In the genomic region with DNA sequence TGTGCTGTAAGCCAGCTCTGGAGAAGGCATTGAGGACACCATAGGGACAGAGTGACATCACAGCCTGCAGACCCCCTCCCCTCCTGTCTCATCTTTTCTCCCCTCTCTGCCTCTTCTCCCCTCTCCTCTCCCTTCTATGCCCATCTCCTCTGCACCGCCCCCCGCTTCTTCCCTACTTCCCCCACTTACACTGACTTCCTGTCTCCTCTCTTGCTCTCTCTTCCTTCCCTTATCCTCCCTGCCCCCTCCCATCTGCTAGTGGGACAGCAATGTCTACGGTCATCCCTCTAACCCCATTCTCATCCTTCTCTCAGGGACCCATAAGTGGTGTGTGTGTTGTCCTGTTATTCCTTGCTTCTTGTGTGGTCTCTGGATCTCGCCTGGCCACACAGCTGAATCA, we compare ENCODE assay signal across 12 mouse cellular contexts. TPM values are rescaled to one million over a fixed set of nuclear protein-coding genes. Genes with fewer than 3 reads are reported as not detected.
DNase-seq lines count a peak whose midpoint lies in the region; ATAC-seq and TF ChIP-seq lines count a peak whose summit lies in the region.
"Had no signal": no experiment of that assay in that cellular context is flagged by ENCODE, and none has a peak within 500 bp of the region (broad histone marks: within the 10 kb centered on the region; RNA-seq: fewer than 3 reads in every experiment).

No protein-coding gene starts in this region.

- no peak for TF ChIP-seq POLR2A in thymus, adult 2 months (IDR thresholded peaks at IDR 0.05; ENCODE audit: control insufficient read depth, extremely low read depth, insufficient read depth, low read length, poor library complexity)

- DNase-seq in heart, postnatal 4 days = no peak
- peak; percentile 56 for DNase-seq in thymus, adult 2 months
- DNase-seq in thymus, postnatal 0 days (ENCODE audit: low spot score) = no peak
- no peak for DNase-seq in liver, embryonic 14.5 days (ENCODE audit: low read depth in 3 of 3, low spot score in 3 of 3)
- peak; percentile 42 to 58 for DNase-seq in thymus, postnatal 36 days
- DNase-seq in midbrain, postnatal 0 days (ENCODE audit: low spot score) = no peak
- DNase-seq in cerebellum, postnatal 4 days (ENCODE audit: low spot score in 2 of 2) = no peak
- DNase-seq: cerebellum, adult 11-12 months had no signal

- TF ChIP-seq CTCF in thymus, adult 2 months (IDR thresholded peaks at IDR 0.05; ENCODE audit: borderline replicate concordance, control insufficient read depth, extremely low read depth, insufficient read depth, low read length, poor library complexity) = no peak
- no peak for TF ChIP-seq CTCF in liver, embryonic 14.5 days (IDR thresholded peaks at IDR 0.05; ENCODE audit: low read depth)
- TF ChIP-seq CTCF in midbrain, postnatal 0 days (IDR thresholded peaks at IDR 0.05) = no peak

- no peaks in the 10 kb centered on the region for H3K36me3 ChIP-seq in heart, embryonic 11.5 days (ENCODE audit: control insufficient read depth, insufficient read depth, low read length)
- H3K36me3 ChIP-seq in thymus, adult 2 months (ENCODE audit: control insufficient read depth, insufficient read depth, low read length) = no peaks in the 10 kb centered on the region
- H3K36me3 ChIP-seq in liver, embryonic 14.5 days (replicated peaks; ENCODE audit: control insufficient read depth, insufficient read depth, low read depth) = no peaks in the 10 kb centered on the region
- H3K36me3 ChIP-seq in midbrain, postnatal 0 days (ENCODE audit: insufficient read depth, low read length) = no peaks in the 10 kb centered on the region
- H3K36me3 ChIP-seq: embryonic facial prominence, embryonic 15.5 days had no signal

- H3K27ac ChIP-seq in heart, embryonic 11.5 days (ENCODE audit: low read depth, low read length) = peak overlapping the region; percentile 46
- H3K27ac ChIP-seq in thymus, adult 2 months (ENCODE audit: control insufficient read depth, insufficient read depth, low read length) = peak overlapping the region; percentile 46
- no peak overlapping the region for H3K27ac ChIP-seq in liver, embryonic 14.5 days
- H3K27ac ChIP-seq in midbrain, postnatal 0 days (ENCODE audit: low read depth, low read length) = no peak overlapping the region

- no peaks in the 10 kb centered on the region for H3K9me3 ChIP-seq in heart, embryonic 11.5 days (replicated peaks; ENCODE audit: control insufficient read depth, low read length)
- H3K9me3 ChIP-seq in liver, embryonic 14.5 days (ENCODE audit: control insufficient read depth, low read length) = no peaks in the 10 kb centered on the region
- no peaks in the 10 kb centered on the region for H3K9me3 ChIP-seq in midbrain, postnatal 0 days (ENCODE audit: low read length)

- H3K9ac ChIP-seq in heart, embryonic 11.5 days (ENCODE audit: low read depth, low read length) = no peak overlapping the region
- H3K9ac ChIP-seq in liver, embryonic 14.5 days (replicated peaks) = no peak overlapping the region
- H3K9ac ChIP-seq in midbrain, postnatal 0 days (replicated peaks; ENCODE audit: low read length, poor library complexity, severe bottlenecking) = no peak overlapping the region
- H3K9ac ChIP-seq: embryonic facial prominence, embryonic 15.5 days had no signal

- peaks cover 5% of the 10 kb centered on the region; the same call in 1 of the 2 replicates for H3K4me1 ChIP-seq in heart, embryonic 11.5 days (ENCODE audit: control insufficient read depth, insufficient read depth, low read length)
- H3K4me1 ChIP-seq in thymus, adult 2 months (replicated peaks; ENCODE audit: control insufficient read depth, insufficient read depth, low read length) = peaks cover 57% of the 10 kb centered on the region
- H3K4me1 ChIP-seq in liver, embryonic 14.5 days (replicated peaks; ENCODE audit: control insufficient read depth in 2 of 2, insufficient read depth in 2 of 2, low read length in 1 of 2) = peaks cover 0 to 2% of the 10 kb centered on the region in 2 experiments; a peak in 2 of 4 replicates
- H3K4me1 ChIP-seq in midbrain, postnatal 0 days (ENCODE audit: insufficient read depth, low read length) = no peaks in the 10 kb centered on the region; the same call in 1 of the 2 replicates

- H3K27me3 ChIP-seq in heart, embryonic 11.5 days (ENCODE audit: control insufficient read depth, insufficient read depth, low read length) = no peaks in the 10 kb centered on the region
- no peaks in the 10 kb centered on the region for H3K27me3 ChIP-seq in thymus, adult 2 months (ENCODE audit: control insufficient read depth, insufficient read depth, low read length)
- no peaks in the 10 kb centered on the region for H3K27me3 ChIP-seq in liver, embryonic 14.5 days (ENCODE audit: control insufficient read depth, insufficient read depth, low read length)
- no peaks in the 10 kb centered on the region for H3K27me3 ChIP-seq in midbrain, postnatal 0 days (ENCODE audit: insufficient read depth, low read length)
- H3K27me3 ChIP-seq: embryonic facial prominence, embryonic 15.5 days had no signal

- peak overlapping the region; percentile 8; the same call in 1 of the 2 replicates for H3K4me2 ChIP-seq in heart, embryonic 11.5 days
- no peak overlapping the region for H3K4me2 ChIP-seq in liver, embryonic 14.5 days (ENCODE audit: low read depth)
- no peak overlapping the region for H3K4me2 ChIP-seq in midbrain, postnatal 0 days (ENCODE audit: low read depth, low read length, poor library complexity, severe bottlenecking)
- H3K4me2 ChIP-seq: embryonic facial prominence, embryonic 15.5 days had no signal

- no peak overlapping the region for H3K4me3 ChIP-seq in heart, embryonic 11.5 days (ENCODE audit: low read depth, low read length)
- no peak overlapping the region for H3K4me3 ChIP-seq in thymus, adult 2 months (ENCODE audit: control insufficient read depth, insufficient read depth, low read length)
- H3K4me3 ChIP-seq in liver, embryonic 14.5 days (ENCODE audit: insufficient read depth in 1 of 2, low read depth in 2 of 2, low read length in 2 of 2) = no peak overlapping the region
- no peak overlapping the region for H3K4me3 ChIP-seq in midbrain, postnatal 0 days (ENCODE audit: low read depth, low read length)
- H3K4me3 ChIP-seq: embryonic facial prominence, embryonic 15.5 days; layer of hippocampus, adult 2 months had no signal

- 53% methylated on average over 4 of the region's 4 CpGs for WGBS in heart, embryonic 11.5 days (ENCODE audit: insufficient replicate concordance)
- 36% methylated on average over 4 of the region's 4 CpGs for WGBS in thymus, adult 2 months
- 39% methylated on average over 4 of the region's 4 CpGs for WGBS in liver, embryonic 14.5 days (ENCODE audit: insufficient replicate concordance)
- WGBS in midbrain, postnatal 0 days = 84% methylated on average over 4 of the region's 4 CpGs

- ATAC-seq in heart, embryonic 11.5 days (replicated peaks; ENCODE audit: insufficient number of reproducible peaks, low FRiP score, low TSS enrichment) = no peak
- 0 out of 2 replicates have a peak, but pooled peaks have one; percentile 11 for ATAC-seq in liver, embryonic 14.5 days (ENCODE audit: insufficient read depth)
- ATAC-seq in midbrain, postnatal 0 days (ENCODE audit: low FRiP score) = no peak
- ATAC-seq: hindbrain, postnatal 0 days had no signal

- no peak for TF ChIP-seq EP300 in liver, embryonic 14.5 days (IDR thresholded peaks at IDR 0.05; ENCODE audit: low read depth)

RNA-seq across cellular contexts. Expression of gene Engase, which starts 17.1 kb away (rescaled TPM):
- polyA plus RNA-seq in heart, embryonic 11.5 days (2014; fragmentation: Nextera tagmentation; extraction: Ambion mirVana) = 3.9 and 4.3 TPM in 2 replicates
- 1 to 10 TPM; 4.0 to 5.8 TPM for total RNA-seq in heart, postnatal 4 days (2021)
- 56.5 and 58.1 TPM in 2 replicates for polyA plus RNA-seq in thymus, adult 2 months (2012; rRNA removed)
- 16.0 and 17.1 TPM in 2 replicates for polyA plus RNA-seq in thymus, postnatal 0 days (2015; fragmentation: Nextera tagmentation; extraction: Ambion mirVana)
- 4.1 and 4.7 TPM in 2 replicates for polyA plus RNA-seq in liver, embryonic 14.5 days (2012; rRNA removed)
- polyA plus RNA-seq in liver, embryonic 14.5 days (2014; fragmentation: Nextera tagmentation; extraction: Ambion mirVana) = 6.5 and 6.6 TPM in 2 replicates
- total RNA-seq in midbrain, postnatal 0 days (2014; rRNA removed) = 8.7 and 13.6 TPM in 2 replicates
- 5.1 and 5.3 TPM in 2 replicates for polyA plus RNA-seq in midbrain, postnatal 0 days (2015; fragmentation: Nextera tagmentation; extraction: Ambion mirVana)

RNA-seq across cellular contexts. Expression of gene C1qtnf1, which starts 31.5 kb away (rescaled TPM):
- polyA plus RNA-seq in heart, embryonic 11.5 days (2014; fragmentation: Nextera tagmentation; extraction: Ambion mirVana) = 2.7 and 4.2 TPM in 2 replicates
- 10 to 100 TPM; 21.2 to 25.1 TPM for total RNA-seq in heart, postnatal 4 days (2021)
- polyA plus RNA-seq in thymus, adult 2 months (2012; rRNA removed) = 8.4 and 10.6 TPM in 2 replicates
- 2.4 and 2.8 TPM in 2 replicates for polyA plus RNA-seq in thymus, postnatal 0 days (2015; fragmentation: Nextera tagmentation; extraction: Ambion mirVana)
- polyA plus RNA-seq in liver, embryonic 14.5 days (2012; rRNA removed) = 0.93 and 1.1 TPM in 2 replicates
- polyA plus RNA-seq in liver, embryonic 14.5 days (2014; fragmentation: Nextera tagmentation; extraction: Ambion mirVana) = 0.90 and 1.4 TPM in 2 replicates
- 7.8 and 8.7 TPM in 2 replicates for total RNA-seq in midbrain, postnatal 0 days (2014; rRNA removed)
- polyA plus RNA-seq in midbrain, postnatal 0 days (2015; fragmentation: Nextera tagmentation; extraction: Ambion mirVana) = 5.2 and 5.5 TPM in 2 replicates

RNA-seq across cellular contexts. Expression of gene Cant1, which starts 40.6 kb away (rescaled TPM):
- 16.0 and 17.1 TPM in 2 replicates for polyA plus RNA-seq in heart, embryonic 11.5 days (2014; fragmentation: Nextera tagmentation; extraction: Ambion mirVana)
- 10 to 100 TPM; 19.6 to 20.2 TPM for total RNA-seq in heart, postnatal 4 days (2021)
- 100 and 105 TPM in 2 replicates for polyA plus RNA-seq in thymus, adult 2 months (2012; rRNA removed)
- 24.6 and 26.6 TPM in 2 replicates for polyA plus RNA-seq in thymus, postnatal 0 days (2015; fragmentation: Nextera tagmentation; extraction: Ambion mirVana)
- polyA plus RNA-seq in liver, embryonic 14.5 days (2012; rRNA removed) = 7.8 and 8.3 TPM in 2 replicates
- 6.0 and 7.4 TPM in 2 replicates for polyA plus RNA-seq in liver, embryonic 14.5 days (2014; fragmentation: Nextera tagmentation; extraction: Ambion mirVana)
- 51.5 and 55.3 TPM in 2 replicates for total RNA-seq in midbrain, postnatal 0 days (2014; rRNA removed)
- 30.0 and 32.2 TPM in 2 replicates for polyA plus RNA-seq in midbrain, postnatal 0 days (2015; fragmentation: Nextera tagmentation; extraction: Ambion mirVana)

RNA-seq across cellular contexts. Expression of gene Lgals3bp, which starts 57.6 kb away (rescaled TPM):
- polyA plus RNA-seq in heart, embryonic 11.5 days (2014; fragmentation: Nextera tagmentation; extraction: Ambion mirVana) = 3.1 and 3.8 TPM in 2 replicates
- total RNA-seq in heart, postnatal 4 days (2021) = 10 to 100 TPM; 20.2 to 24.4 TPM
- polyA plus RNA-seq in thymus, adult 2 months (2012; rRNA removed) = 450 and 565 TPM in 2 replicates
- 100.0 and 116 TPM in 2 replicates for polyA plus RNA-seq in thymus, postnatal 0 days (2015; fragmentation: Nextera tagmentation; extraction: Ambion mirVana)
- 36.6 and 43.8 TPM in 2 replicates for polyA plus RNA-seq in liver, embryonic 14.5 days (2012; rRNA removed)
- 30.1 and 32.6 TPM in 2 replicates for polyA plus RNA-seq in liver, embryonic 14.5 days (2014; fragmentation: Nextera tagmentation; extraction: Ambion mirVana)
- total RNA-seq in midbrain, postnatal 0 days (2014; rRNA removed) = 17.4 and 19.0 TPM in 2 replicates
- polyA plus RNA-seq in midbrain, postnatal 0 days (2015; fragmentation: Nextera tagmentation; extraction: Ambion mirVana) = 14.2 and 14.9 TPM in 2 replicates

Comparison
In these comparisons a context has a peak if more than half of its experiments do, and no peak if none do; other contexts are left out.
1. DNase-seq: peak in thymus, adult 2 months (single experiment) and thymus, postnatal 36 days (2 of 2); none in heart, postnatal 4 days (single experiment), thymus, postnatal 0 days (single experiment), liver, embryonic 14.5 days (0 of 3), midbrain, postnatal 0 days (single experiment) and cerebellum, postnatal 4 days (0 of 2).
2. H3K27ac ChIP-seq: peak in heart, embryonic 11.5 days (single experiment) and thymus, adult 2 months (single experiment); none in liver, embryonic 14.5 days (single experiment) and midbrain, postnatal 0 days (single experiment).